9 mouse cellular contexts compared by ENCODE assay signal in genomic region chr8:54491057-54491690, GRCm38 (mm10). TPM values are rescaled to one million over a fixed set of nuclear protein-coding genes. Genes with fewer than 3 reads are reported as not detected.
DNase-seq lines count a peak whose midpoint lies in the region; ATAC-seq and TF ChIP-seq lines count a peak whose summit lies in the region.
"Had no signal": no experiment of that assay in that cellular context is flagged by ENCODE, and none has a peak within 500 bp of the region (broad histone marks: within the 10 kb centered on the region; RNA-seq: fewer than 3 reads in every experiment).

No protein-coding gene starts in this region.

- H3K27ac ChIP-seq in layer of hippocampus, adult 2 months: no peak overlapping the region
- no peak overlapping the region for H3K27ac ChIP-seq in forebrain, embryonic 14.5 days (ENCODE audit: low read depth, low read length)
- no peak overlapping the region for H3K27ac ChIP-seq in intestine, embryonic 16.5 days (ENCODE audit: low read length)
- H3K27ac ChIP-seq: macrophage had no signal

- no peak overlapping the region for H3K4me3 ChIP-seq in layer of hippocampus, adult 2 months
- no peak overlapping the region for H3K4me3 ChIP-seq in C2C12 (ENCODE audit: insufficient read depth, poor library complexity, severe bottlenecking)
- H3K4me3 ChIP-seq in forebrain, embryonic 14.5 days (ENCODE audit: low read depth, low read length): no peak overlapping the region
- H3K4me3 ChIP-seq in intestine, embryonic 16.5 days (ENCODE audit: low read length): no peak overlapping the region

- H3K79me3 ChIP-seq in C2C12 (ENCODE audit: low read depth): no peaks in the 10 kb centered on the region

- 0 out of 2 replicates have a peak, but pooled peaks cover 2% of the 10 kb centered on the region for H3K4me1 ChIP-seq in forebrain, embryonic 14.5 days (ENCODE audit: control insufficient read depth, insufficient read depth, low read length)
- no peaks in the 10 kb centered on the region for H3K4me1 ChIP-seq in intestine, embryonic 16.5 days (ENCODE audit: control insufficient read depth, insufficient read depth, low read length)

- no peaks in the 10 kb centered on the region for H3K79me2 ChIP-seq in C2C12 (ENCODE audit: control insufficient read depth, insufficient read depth)

- peak in 1 of 2 experiments; percentile 52 for DNase-seq in layer of hippocampus, adult 2 months (ENCODE audit: low spot score in 2 of 2)
- no peak for DNase-seq in layer of hippocampus, adult 8-10 months (ENCODE audit: low spot score in 2 of 2)
- peak; percentile 76 for DNase-seq in ZHBTc4 (ENCODE audit: low read depth, low spot score)
- peak; percentile 87 for DNase-seq in forebrain, embryonic 14.5 days (ENCODE audit: low spot score)

- peak overlapping the region; percentile 24 for H3ac ChIP-seq in C2C12 (ENCODE audit: control insufficient read depth, insufficient read length, low read depth)

- no peak overlapping the region for H3K4me2 ChIP-seq in forebrain, embryonic 14.5 days (ENCODE audit: low read length)
- no peak overlapping the region for H3K4me2 ChIP-seq in intestine, embryonic 16.5 days (ENCODE audit: low read depth, low read length)

- no peaks in the 10 kb centered on the region for H3K9me3 ChIP-seq in forebrain, embryonic 14.5 days (replicated peaks; ENCODE audit: control insufficient read depth, low read length)
- H3K9me3 ChIP-seq in intestine, embryonic 16.5 days (ENCODE audit: control insufficient read depth, low read length): no peaks in the 10 kb centered on the region

- peak; percentile 90 for TF ChIP-seq CTCF in layer of hippocampus, adult 2 months (conservative IDR thresholded peaks at IDR 0.05)
- TF ChIP-seq CTCF in C2C12 (IDR thresholded peaks at IDR 0.05; ENCODE audit: control insufficient read depth, insufficient read depth, insufficient read length): no peak

- no peaks in the 10 kb centered on the region for H3K27me3 ChIP-seq in C2C12 (ENCODE audit: control insufficient read depth, insufficient read depth, insufficient read length)
- H3K27me3 ChIP-seq in forebrain, embryonic 14.5 days (replicated peaks; ENCODE audit: control insufficient read depth, insufficient read depth, low read length): no peaks in the 10 kb centered on the region
- no peaks in the 10 kb centered on the region for H3K27me3 ChIP-seq in intestine, embryonic 16.5 days (replicated peaks; ENCODE audit: control insufficient read depth, insufficient read depth, low read length)

- WGBS in forebrain, embryonic 14.5 days: 23% methylated on average over 6 of the region's 6 CpGs
- 17% methylated on average over 6 of the region's 6 CpGs for WGBS in intestine, embryonic 16.5 days

- no peaks in the 10 kb centered on the region for H3K36me3 ChIP-seq in C2C12 (ENCODE audit: control insufficient read depth, insufficient read depth)
- no peaks in the 10 kb centered on the region for H3K36me3 ChIP-seq in forebrain, embryonic 14.5 days (ENCODE audit: control insufficient read depth, insufficient read depth, low read length)
- H3K36me3 ChIP-seq in intestine, embryonic 16.5 days (ENCODE audit: control insufficient read depth, insufficient read depth, low read length): no peaks in the 10 kb centered on the region

- H3K9ac ChIP-seq in forebrain, embryonic 14.5 days (ENCODE audit: low read length): no peak overlapping the region
- H3K9ac ChIP-seq in intestine, embryonic 16.5 days (ENCODE audit: low read depth, low read length): no peak overlapping the region

- ATAC-seq in forebrain, embryonic 14.5 days: peak; percentile 51
- peak; percentile 31; the same call in 1 of the 2 replicates for ATAC-seq in intestine, embryonic 16.5 days
- peak; percentile 67 for ATAC-seq in megakaryocyte-erythroid progenitor cell, adult 5-6 weeks (replicated peaks; ENCODE audit: low FRiP score, low TSS enrichment, poor library complexity, severe bottlenecking)
- ATAC-seq in erythroid progenitor cell, adult 5-6 weeks (replicated peaks; ENCODE audit: low FRiP score, poor library complexity, severe bottlenecking): no peak

TF ChIP-seq in C2C12, 6 proteins besides CTCF, POLR2A, EP300 and RAD21:
- no peak for TF ChIP-seq MYOD1 (IDR thresholded peaks at IDR 0.05; ENCODE audit: control insufficient read depth, insufficient read length, low read depth)
- no peak for TF ChIP-seq CEBPB (IDR thresholded peaks at IDR 0.05; ENCODE audit: low read depth)
- TF ChIP-seq MAX (IDR thresholded peaks at IDR 0.05): no peak
- no peak for TF ChIP-seq FOSL1 (IDR thresholded peaks at IDR 0.05; ENCODE audit: insufficient read depth, low read length, poor library complexity, severe bottlenecking)
- TF ChIP-seq MYOG (IDR thresholded peaks at IDR 0.05; ENCODE audit: control insufficient read depth, extremely low read depth, insufficient read length): no peak
- TF ChIP-seq USF1 (IDR thresholded peaks at IDR 0.05; ENCODE audit: low read depth): no peak

RNA-seq across cellular contexts. Expression of gene Asb5, which starts 38.2 kb away (rescaled TPM):
- 1 to 10 TPM; 1.5 to 1.7 TPM for total RNA-seq in layer of hippocampus, adult 2 months (2021)
- 1 to 10 TPM in 3 of 4 experiments, under 1 TPM in 1; 0.83 to 2.0 (median 1.3) TPM for total RNA-seq in layer of hippocampus, adult 8-10 months (2022)
- polyA plus RNA-seq in C2C12 (2012; fragmentation: generic; extraction: Trizol): 146 TPM
- 4.0 and 5.2 TPM in 2 replicates for polyA plus RNA-seq in forebrain, embryonic 14.5 days (2014; fragmentation: Nextera tagmentation; extraction: Ambion mirVana)
- polyA plus RNA-seq in intestine, embryonic 16.5 days (2015; fragmentation: Nextera tagmentation; extraction: Ambion mirVana): 3.0 and 3.6 TPM in 2 replicates
- not detected in 2 replicates for total RNA-seq in megakaryocyte-erythroid progenitor cell, adult 5-6 weeks (2014; fragmentation: Nextera tagmentation)
- total RNA-seq in megakaryocyte-erythroid progenitor cell, adult 5-6 weeks (2017): not detected in 2 replicates
- total RNA-seq in erythroid progenitor cell, adult 5-6 weeks (2015; ENCODE audit: low replicate concordance): not detected in 2 replicates
- total RNA-seq in erythroid progenitor cell, adult 5-6 weeks (2017; ENCODE audit: low replicate concordance): not detected in 2 replicates
- polyA plus RNA-seq: macrophage had no signal

RNA-seq across cellular contexts. Expression of gene Spcs3, which starts 38.6 kb away (rescaled TPM):
- total RNA-seq in layer of hippocampus, adult 2 months (2021): 10 to 100 TPM; 44.9 to 47.1 TPM
- total RNA-seq in layer of hippocampus, adult 8-10 months (2022): 10 to 100 TPM; 42.9 to 56.3 (median 49.4) TPM
- polyA plus RNA-seq in C2C12 (2012; fragmentation: generic; extraction: Trizol): 25.1 TPM
- 60.8 and 66.8 TPM in 2 replicates for polyA plus RNA-seq in forebrain, embryonic 14.5 days (2014; fragmentation: Nextera tagmentation; extraction: Ambion mirVana)
- 88.6 and 89.9 TPM in 2 replicates for polyA plus RNA-seq in intestine, embryonic 16.5 days (2015; fragmentation: Nextera tagmentation; extraction: Ambion mirVana)
- 110 and 122 TPM in 2 replicates for total RNA-seq in megakaryocyte-erythroid progenitor cell, adult 5-6 weeks (2014; fragmentation: Nextera tagmentation)
- total RNA-seq in megakaryocyte-erythroid progenitor cell, adult 5-6 weeks (2017): 117 and 132 TPM in 2 replicates
- total RNA-seq in erythroid progenitor cell, adult 5-6 weeks (2015; ENCODE audit: low replicate concordance): 37.1 and 38.6 TPM in 2 replicates
- 23.2 and 32.3 TPM in 2 replicates for total RNA-seq in erythroid progenitor cell, adult 5-6 weeks (2017; ENCODE audit: low replicate concordance)

Comparison
In these comparisons a context has a peak if more than half of its experiments do, and no peak if none do; other contexts are left out.
1. DNase-seq: peak in ZHBTc4 (single experiment) and forebrain, embryonic 14.5 days (single experiment); none in layer of hippocampus, adult 8-10 months (0 of 2).